Mouse (Mus musculus): ENCODE measurements at regions not wholly inside any gene's neighbourhood (a gene's known extent, or its start where the extent isn't known, plus 50 kb on each side); places are given as distances from the start of the nearest gene placed in this dataset.

- no peak overlapping the region for H3K27ac ChIP-seq
- H3K4me2 ChIP-seq: no peak overlapping the region
- WGBS: 42% methylated on average over 1 of the region's 1 CpGs
- H3K36me3 ChIP-seq (replicated peaks): no peaks in the 10 kb centered on the region
- H3K9me3 ChIP-seq: no peaks in the 10 kb centered on the region
- H3K27me3 ChIP-seq: no peaks in the 10 kb centered on the region
- ATAC-seq (ENCODE audit: low FRiP score): no peak
- H3K4me3 ChIP-seq (replicated peaks): no peak overlapping the region
- no peaks in the 10 kb centered on the region for H3K4me1 ChIP-seq
- H3K9ac ChIP-seq: no peak overlapping the region
Measured at GRCm38 (mm10) chr14:45714311-45714710, 56.4 kb upstream of the Ddhd1 start.

- Histone ChIP-seq H3K9me3 (no peaks in the 10 kb centered on the region), H3K4me3 (replicated peaks) (no peak overlapping the region), H3K36me3 (replicated peaks) (no peaks in the 10 kb centered on the region), H3K27me3 (no peaks in the 10 kb centered on the region), H3K27ac (no peak overlapping the region), H3K4me1 (no peaks in the 10 kb centered on the region), H3K9ac (no peak overlapping the region), H3K4me2 (no peak overlapping the region)
- no peak for ATAC-seq (ENCODE audit: low FRiP score)
Measured at GRCm38 (mm10) chr14:45714786-45715185, 56.8 kb upstream of the Ddhd1 start.

GRCm38 (mm10) chr14:45716100-45716499 is 58.2 kb upstream of the Ddhd1 start:
- Histone ChIP-seq H3K9me3 (no peaks in the 10 kb centered on the region), H3K27me3 (no peaks in the 10 kb centered on the region), H3K4me3 (replicated peaks) (no peak overlapping the region), H3K9ac (no peak overlapping the region), H3K4me2 (no peak overlapping the region), H3K4me1 (no peaks in the 10 kb centered on the region), H3K27ac (no peak overlapping the region), H3K36me3 (replicated peaks) (no peaks in the 10 kb centered on the region)
- ATAC-seq (ENCODE audit: low FRiP score): no peak
- WGBS: 6% methylated on average over 1 of the region's 1 CpGs

GRCm38 (mm10) chr14:45722887-45723286 is 64.9 kb upstream of the Ddhd1 start:
- no peak overlapping the region for H3K9ac ChIP-seq
- H3K4me2 ChIP-seq: no peak overlapping the region
- H3K27ac ChIP-seq: no peak overlapping the region
- no peak for ATAC-seq (ENCODE audit: low FRiP score)
- H3K4me1 ChIP-seq: no peaks in the 10 kb centered on the region
- no peak overlapping the region for H3K4me3 ChIP-seq (replicated peaks)
- H3K27me3 ChIP-seq: no peaks in the 10 kb centered on the region
- H3K36me3 ChIP-seq (replicated peaks): no peaks in the 10 kb centered on the region
- WGBS: 18% methylated on average over 6 of the region's 6 CpGs
- H3K9me3 ChIP-seq: no peaks in the 10 kb centered on the region

GRCm38 (mm10) chr14:45724341-45724740 is 66.4 kb upstream of the Ddhd1 start:
- Histone ChIP-seq H3K27me3 (no peaks in the 10 kb centered on the region), H3K27ac (no peak overlapping the region), H3K36me3 (replicated peaks) (no peaks in the 10 kb centered on the region), H3K9ac (no peak overlapping the region), H3K9me3 (no peaks in the 10 kb centered on the region), H3K4me1 (no peaks in the 10 kb centered on the region), H3K4me3 (replicated peaks) (no peak overlapping the region), H3K4me2 (no peak overlapping the region)
- 90% methylated on average over 2 of the region's 2 CpGs for WGBS
- no peak for ATAC-seq (ENCODE audit: low FRiP score)

GRCm38 (mm10) chr14:45734530-45735410 is 76.8 kb upstream of the Ddhd1 start:
- H3K36me3 ChIP-seq (replicated peaks): no peaks in the 10 kb centered on the region
- H3K4me2 ChIP-seq: no peak overlapping the region
- no peak for ATAC-seq (ENCODE audit: low FRiP score)
- WGBS: 66% methylated on average over 10 of the region's 10 CpGs
- H3K9ac ChIP-seq: no peak overlapping the region
- H3K4me1 ChIP-seq: peaks cover 4% of the 10 kb centered on the region; the same call in 1 of the 2 replicates
- no peaks in the 10 kb centered on the region for H3K27me3 ChIP-seq
- no peaks in the 10 kb centered on the region for H3K9me3 ChIP-seq
- H3K27ac ChIP-seq: no peak overlapping the region
- H3K4me3 ChIP-seq (replicated peaks): no peak overlapping the region

GRCm38 (mm10) chr14:45737966-45738365 is 80.0 kb upstream of the Ddhd1 start:
- Histone ChIP-seq H3K4me3 (replicated peaks) (no peak overlapping the region), H3K4me2 (no peak overlapping the region), H3K36me3 (replicated peaks) (no peaks in the 10 kb centered on the region), H3K27me3 (no peaks in the 10 kb centered on the region), H3K9me3 (no peaks in the 10 kb centered on the region), H3K4me1 (peaks cover 4% of the 10 kb centered on the region; the same call in 1 of the 2 replicates), H3K9ac (no peak overlapping the region), H3K27ac (no peak overlapping the region)
- ATAC-seq (ENCODE audit: low FRiP score): no peak
- 94% methylated on average over 2 of the region's 2 CpGs for WGBS

GRCm38 (mm10) chr14:45739638-45740037 is 81.7 kb upstream of the Ddhd1 start:
- H3K9ac ChIP-seq: no peak overlapping the region
- ATAC-seq (ENCODE audit: low FRiP score): no peak
- peaks cover 4% of the 10 kb centered on the region; the same call in 1 of the 2 replicates for H3K4me1 ChIP-seq
- H3K9me3 ChIP-seq: no peaks in the 10 kb centered on the region
- no peaks in the 10 kb centered on the region for H3K36me3 ChIP-seq (replicated peaks)
- H3K27ac ChIP-seq: no peak overlapping the region
- H3K4me3 ChIP-seq (replicated peaks): no peak overlapping the region
- no peaks in the 10 kb centered on the region for H3K27me3 ChIP-seq
- H3K4me2 ChIP-seq: no peak overlapping the region

GRCm38 (mm10) chr14:45740662-45741061 is 82.7 kb upstream of the Ddhd1 start:
- Histone ChIP-seq H3K4me2 (no peak overlapping the region), H3K9me3 (no peaks in the 10 kb centered on the region), H3K36me3 (replicated peaks) (no peaks in the 10 kb centered on the region), H3K27me3 (no peaks in the 10 kb centered on the region), H3K4me1 (peaks cover 4% of the 10 kb centered on the region; the same call in 1 of the 2 replicates), H3K27ac (no peak overlapping the region), H3K9ac (no peak overlapping the region), H3K4me3 (replicated peaks) (no peak overlapping the region)
- WGBS: 32% methylated on average over 3 of the region's 3 CpGs
- no peak for ATAC-seq (ENCODE audit: low FRiP score)

- Histone ChIP-seq H3K27ac (no peak overlapping the region), H3K9ac (no peak overlapping the region), H3K27me3 (no peaks in the 10 kb centered on the region), H3K4me2 (no peak overlapping the region), H3K4me1 (no peaks in the 10 kb centered on the region), H3K36me3 (replicated peaks) (no peaks in the 10 kb centered on the region), H3K9me3 (no peaks in the 10 kb centered on the region), H3K4me3 (replicated peaks) (no peak overlapping the region)
- ATAC-seq (ENCODE audit: low FRiP score): no peak
- 81% methylated on average over 5 of the region's 5 CpGs for WGBS
Measured at GRCm38 (mm10) chr14:45746176-45746575, 88.2 kb upstream of the Ddhd1 start.

- ATAC-seq (ENCODE audit: low FRiP score): no peak
- no peaks in the 10 kb centered on the region for H3K27me3 ChIP-seq
- no peak overlapping the region for H3K4me2 ChIP-seq
- no peaks in the 10 kb centered on the region for H3K9me3 ChIP-seq
- no peaks in the 10 kb centered on the region for H3K4me1 ChIP-seq
- WGBS: no CpG with 5 or more reads among the region's 1 CpGs
- no peaks in the 10 kb centered on the region for H3K36me3 ChIP-seq (replicated peaks)
- H3K4me3 ChIP-seq (replicated peaks): no peak overlapping the region
- no peak overlapping the region for H3K27ac ChIP-seq
- no peak overlapping the region for H3K9ac ChIP-seq
Measured at GRCm38 (mm10) chr14:45757376-45757775, 99.4 kb upstream of the Ddhd1 start.

- Histone ChIP-seq H3K9me3 (no peaks in the 10 kb centered on the region), H3K4me3 (replicated peaks) (no peak overlapping the region), H3K9ac (no peak overlapping the region), H3K27me3 (no peaks in the 10 kb centered on the region), H3K36me3 (replicated peaks) (no peaks in the 10 kb centered on the region), H3K27ac (no peak overlapping the region), H3K4me2 (no peak overlapping the region), H3K4me1 (no peaks in the 10 kb centered on the region)
- 92% methylated on average over 16 of the region's 16 CpGs for WGBS
- ATAC-seq (ENCODE audit: low FRiP score): no peak
Measured at GRCm38 (mm10) chr14:45760890-45761680, 103.1 kb upstream of the Ddhd1 start.

All from forebrain, embryonic 12.5 days (tissue).